Mouse (Mus musculus) gastrocnemius, adult 8-10 months (tissue): ENCODE measurements around the gene Ppfibp2. TPM values are rescaled to one million over a fixed set of nuclear protein-coding genes. Genes with fewer than 3 reads are reported as not detected.

Source experiments
- DNase-seq, 2 experiments: peaks; one replicate each; pipeline ENCODE4 v3.0.0; 2022; ENCODE audit warnings: low spot score in 2 of 2
- total RNA-seq, 4 experiments: library from RNA; stranded (reverse); gene quantifications; 2 replicates each; pipeline ENCODE4 v1.2.4; 2022

The Ppfibp2 gene
- total RNA-seq, 4 experiments from 2014 or later = 10.6 to 13.0 (median 12.0) TPM

DNA sequence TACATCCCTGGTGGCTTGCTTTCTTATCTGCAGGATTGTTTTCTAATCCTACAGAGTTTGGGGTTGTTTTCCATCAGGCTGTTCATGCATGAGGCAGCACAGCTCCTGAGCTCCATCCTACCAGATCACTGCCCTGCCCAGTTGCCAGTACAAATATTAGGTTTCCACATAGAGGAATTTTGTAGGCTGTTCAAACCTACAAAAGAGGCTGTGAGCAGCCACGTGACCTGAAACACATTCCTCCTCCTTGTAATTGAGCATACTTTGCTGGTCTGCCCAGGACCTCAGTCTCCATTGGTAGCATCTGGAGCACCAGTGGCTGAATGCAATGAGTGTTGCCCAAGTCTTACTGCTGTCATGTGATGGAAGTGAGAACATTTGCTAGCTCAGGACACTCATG is 104.9 kb downstream of the Ppfibp2 start:
- DNase-seq = no peak

DNA sequence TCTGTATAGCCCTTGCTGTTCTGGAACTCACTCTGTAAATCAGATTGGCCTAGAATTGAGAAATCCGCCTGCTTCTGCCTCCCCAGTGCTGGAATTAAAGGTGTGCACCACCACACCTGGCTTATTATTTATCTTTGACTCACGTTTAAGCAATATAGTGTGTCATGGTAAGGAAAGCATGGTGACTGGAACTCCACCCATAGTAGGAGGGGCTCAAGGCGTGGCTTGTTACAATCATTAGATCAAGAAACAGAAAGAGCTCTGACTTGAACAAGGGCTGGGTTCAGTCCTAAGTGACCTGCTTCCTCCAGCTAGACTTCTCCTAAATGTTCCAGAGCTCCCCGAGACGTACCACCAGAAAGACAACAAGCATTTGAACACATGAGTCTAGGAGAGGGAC is 105.6 kb downstream of the Ppfibp2 start:
- no peak for DNase-seq

DNA sequence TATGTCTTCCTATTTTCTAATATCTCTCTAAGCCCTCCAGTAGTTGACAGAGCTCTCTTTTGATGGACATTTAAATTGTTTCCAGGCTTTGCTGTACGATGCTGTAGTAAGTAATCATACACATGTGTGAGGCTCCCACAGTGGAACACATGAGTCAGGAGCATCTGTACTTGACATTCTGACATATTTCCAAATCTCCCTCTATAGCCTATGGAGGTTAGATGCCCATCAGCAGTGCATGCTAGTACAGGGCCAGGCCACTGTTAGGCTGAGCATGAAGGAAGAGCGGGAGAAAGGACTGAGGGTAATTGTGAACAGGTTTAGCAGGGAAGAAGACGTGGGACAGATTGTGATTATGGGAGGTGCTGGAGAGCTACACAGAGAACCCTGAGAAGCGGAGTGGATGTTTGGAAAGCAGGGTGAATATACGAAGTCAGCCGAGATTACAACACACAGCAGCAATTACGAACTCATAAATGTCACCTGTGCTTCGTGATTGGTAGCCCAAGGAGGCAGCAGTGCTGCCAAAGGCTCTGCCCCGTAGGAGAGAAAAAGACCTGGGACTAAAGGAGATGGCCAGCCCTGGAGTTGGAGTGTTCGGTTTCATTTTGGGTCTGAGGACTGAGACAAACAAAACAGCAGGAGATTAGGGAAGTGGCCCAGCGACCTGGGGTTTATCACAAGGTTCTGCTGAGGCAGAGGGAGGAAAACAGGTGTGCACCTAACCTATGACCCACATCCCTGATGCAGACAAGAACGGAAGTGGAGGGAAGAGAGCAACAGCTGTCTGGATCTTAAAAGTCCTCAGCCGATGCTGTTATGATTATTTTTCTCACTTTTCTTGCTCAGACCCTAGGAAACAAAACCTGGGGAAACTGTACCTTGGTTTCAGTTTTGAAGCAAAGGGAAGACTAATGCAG is 107.7 kb downstream of the Ppfibp2 start:
- DNase-seq = no peak

DNA sequence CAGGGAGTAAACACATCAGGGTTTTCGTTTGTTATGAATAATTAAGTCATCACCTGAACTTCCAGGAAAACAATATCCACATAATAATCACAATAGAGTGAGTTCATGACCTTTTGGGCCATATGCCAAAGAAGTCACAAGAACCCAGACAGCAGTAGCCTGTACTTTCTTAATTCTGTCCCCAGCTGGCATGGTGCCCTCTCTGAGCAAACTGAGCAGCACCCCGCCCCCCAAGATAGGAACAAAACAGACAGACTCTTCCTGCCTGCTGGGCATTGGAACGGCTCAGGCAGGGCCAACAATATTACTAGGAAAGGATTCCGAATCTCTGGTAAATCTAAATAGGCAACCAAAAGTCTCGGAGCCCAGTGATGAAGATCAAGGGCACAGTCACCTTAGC is 110.9 kb downstream of the Ppfibp2 start:
- DNase-seq = peak in 1 of 2 experiments; percentile 7

DNA sequence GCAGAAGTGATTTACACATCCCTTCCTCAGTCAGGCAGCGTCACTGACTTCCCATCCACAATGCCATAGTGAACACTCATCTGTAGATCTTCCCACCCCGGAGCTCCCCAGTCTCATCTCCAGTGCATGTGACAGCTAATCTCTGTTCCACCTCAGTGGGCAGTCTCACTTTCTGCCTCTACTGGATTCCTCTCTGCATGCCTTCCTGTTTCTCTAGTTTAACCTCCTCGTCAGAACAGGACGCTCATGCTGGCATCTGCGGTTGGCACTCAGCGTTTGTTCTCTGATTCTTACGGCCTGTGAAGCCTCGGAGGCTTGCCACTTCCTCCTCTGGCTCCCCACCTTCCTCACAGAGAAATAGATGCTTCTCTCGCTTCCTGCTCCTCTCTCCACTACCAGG is 112.6 kb downstream of the Ppfibp2 start:
- DNase-seq = no peak

DNA sequence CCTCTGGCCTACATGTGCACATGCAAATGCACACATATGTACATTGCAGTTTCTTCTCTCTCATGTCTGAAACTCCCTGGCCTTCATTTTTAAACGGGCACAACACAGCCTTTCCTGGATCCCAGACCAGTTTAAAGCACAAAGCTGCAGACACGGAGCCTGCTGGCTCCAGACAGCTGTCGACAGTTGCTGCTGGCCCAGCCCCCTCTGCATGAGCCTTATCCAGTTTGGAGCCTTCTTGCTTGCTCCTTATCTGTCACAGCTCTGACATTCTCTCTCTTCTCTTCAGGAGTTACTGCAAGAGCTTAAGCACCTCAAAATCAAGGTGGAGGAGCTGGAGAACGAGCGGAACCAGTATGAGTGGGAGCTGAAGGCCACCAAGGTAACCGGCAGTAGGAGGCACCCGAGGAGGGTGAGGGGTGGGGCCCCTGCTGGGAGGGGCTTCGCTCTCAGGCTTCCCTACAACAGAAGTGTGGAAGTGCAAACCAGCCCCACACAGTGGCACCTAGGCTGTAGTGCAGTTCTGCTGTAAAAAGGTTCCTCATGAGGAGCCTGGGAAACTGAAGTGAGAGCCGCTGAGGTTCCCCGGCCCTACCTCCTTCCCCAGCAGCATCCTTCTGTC is 113.6 kb downstream of the Ppfibp2 start:
- peak in 1 of 2 experiments; percentile 40 for DNase-seq

DNA sequence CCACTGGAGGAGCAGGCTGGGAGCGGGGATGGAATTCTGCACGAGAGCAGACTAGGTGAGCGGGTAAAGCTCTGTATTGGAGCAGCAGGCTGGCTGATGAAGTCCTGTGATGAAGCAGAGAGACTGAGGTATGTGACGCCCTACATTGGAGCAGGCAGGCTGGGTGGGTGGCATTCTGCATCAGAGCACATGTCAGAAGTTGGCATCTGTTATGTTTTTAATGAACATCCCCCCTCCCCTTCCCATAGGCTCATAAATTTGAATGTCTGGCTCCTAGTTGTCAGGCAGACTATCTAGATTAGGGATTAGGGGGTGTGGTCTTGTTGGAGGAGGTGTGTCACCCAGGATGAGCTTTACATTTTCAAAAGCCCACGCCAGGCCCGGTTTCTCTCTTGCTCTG is 117.7 kb downstream of the Ppfibp2 start:
- no peak for DNase-seq

DNA sequence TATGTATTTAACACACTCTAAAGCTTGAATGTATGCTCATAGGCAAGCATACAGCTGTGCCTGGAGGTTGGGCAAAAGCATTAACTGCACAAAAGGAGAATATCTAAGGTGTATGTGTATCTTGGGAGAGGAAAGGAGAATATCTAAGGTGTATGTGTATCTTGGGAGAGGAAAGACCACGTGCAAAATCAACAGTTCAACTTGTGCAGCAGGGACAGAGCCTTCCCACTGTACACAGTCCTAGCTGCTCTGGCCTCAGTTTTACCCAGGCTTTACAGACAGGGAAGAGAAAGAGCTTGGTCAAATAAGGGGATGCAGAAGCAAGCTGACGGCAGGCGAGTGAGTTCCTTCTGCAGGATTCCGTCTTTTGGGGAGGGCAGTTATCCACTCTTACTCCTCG is 119.1 kb downstream of the Ppfibp2 start:
- DNase-seq = no peak

DNA sequence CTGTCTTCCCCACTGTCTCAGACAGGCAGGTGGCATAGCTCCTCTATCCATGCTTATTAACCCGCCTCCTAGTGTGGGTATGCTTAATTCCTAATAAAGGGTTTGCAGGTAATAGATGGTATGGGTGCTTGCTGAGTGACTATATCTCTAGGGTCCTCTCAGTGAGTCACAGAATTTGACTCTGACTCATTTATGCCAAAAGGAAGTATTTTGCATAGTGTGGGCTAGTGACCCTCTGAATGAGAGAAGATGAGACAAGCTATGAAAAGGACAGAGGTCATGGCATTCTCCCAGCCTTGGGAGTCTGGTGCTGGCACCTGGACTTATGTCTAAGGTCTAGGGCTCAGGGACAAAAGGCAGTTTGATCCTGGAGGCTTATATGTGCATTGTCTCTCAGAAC is 125.8 kb downstream of the Ppfibp2 start:
- DNase-seq = no peak

DNA sequence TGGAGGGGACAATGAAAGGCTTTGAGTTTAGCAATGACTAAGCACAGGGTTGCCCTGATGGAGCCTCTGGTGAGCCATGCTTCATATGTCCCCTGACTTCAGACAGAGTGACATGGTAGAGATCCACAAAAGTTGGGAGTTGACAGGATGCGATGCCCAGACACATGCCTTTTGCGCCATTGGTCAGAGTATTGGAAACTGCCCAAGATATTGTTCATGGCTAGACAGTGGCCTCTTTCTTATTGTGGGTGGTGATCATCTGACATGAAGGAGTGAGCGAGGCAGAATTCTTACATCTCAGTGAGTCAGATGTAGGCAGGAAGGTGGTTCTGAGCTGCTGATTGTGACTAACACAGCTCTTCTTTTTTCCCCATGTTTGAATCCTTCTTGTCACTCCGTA is 127.5 kb downstream of the Ppfibp2 start:
- DNase-seq = no peak

DNA sequence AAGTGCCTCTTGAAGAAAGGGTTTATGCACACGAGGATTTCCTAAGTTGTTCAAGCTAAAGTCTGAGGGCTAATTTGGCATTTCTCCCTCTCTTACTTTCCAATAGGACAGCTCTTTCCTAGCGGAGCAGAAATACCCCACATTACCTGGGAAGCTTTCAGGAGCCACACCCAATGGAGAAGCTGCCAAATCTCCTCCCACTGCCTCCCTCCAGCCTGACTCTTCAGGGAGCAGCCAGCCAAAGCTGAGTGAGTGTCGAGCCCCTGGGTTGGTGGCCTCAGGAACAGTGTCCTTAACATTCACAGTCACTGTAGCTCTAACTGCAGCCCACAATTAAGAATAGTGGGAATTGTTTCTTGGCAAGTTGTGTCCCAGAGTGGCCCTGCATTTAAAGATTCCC is 132.5 kb downstream of the Ppfibp2 start:
- no peak for DNase-seq

DNA sequence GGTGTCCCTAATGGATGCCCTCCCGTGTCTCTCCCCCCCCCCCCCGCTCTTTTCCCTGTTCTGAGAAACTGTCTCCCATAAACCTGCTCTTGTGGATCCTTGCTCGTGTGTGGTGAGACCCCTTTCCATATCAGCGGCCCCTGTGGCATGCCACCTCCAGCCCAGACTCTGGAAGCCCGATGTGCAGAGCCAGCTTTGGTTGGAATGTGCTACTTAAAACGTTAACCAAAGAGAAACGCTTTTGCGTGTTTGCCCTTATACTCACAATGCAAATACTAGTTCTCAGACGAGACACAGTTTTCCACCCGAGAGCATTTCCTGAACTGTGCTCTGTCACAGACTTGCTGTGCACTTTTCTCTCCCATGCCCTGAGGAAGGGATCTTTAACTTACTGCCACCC is 135.6 kb downstream of the Ppfibp2 start:
- DNase-seq = no peak

DNA sequence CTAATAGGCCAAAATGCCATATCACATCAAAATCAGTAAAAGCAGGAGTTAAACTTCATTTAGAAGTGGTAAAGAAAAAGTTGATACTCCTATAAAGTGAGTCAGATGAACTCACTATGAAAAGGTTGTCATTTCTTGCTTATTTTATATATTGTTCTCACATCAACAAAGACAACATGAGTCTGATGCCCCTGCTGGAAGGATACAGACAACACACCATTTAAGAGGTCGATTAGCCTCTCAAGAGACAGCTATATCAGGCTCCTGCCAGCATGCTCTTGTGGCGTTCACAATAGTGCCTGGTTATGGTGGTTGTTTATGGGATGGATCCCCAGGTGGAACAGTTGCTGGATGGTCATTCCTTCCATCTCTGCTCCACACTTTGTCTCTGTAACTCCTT is 138.2 kb downstream of the Ppfibp2 start:
- DNase-seq = no peak

DNA sequence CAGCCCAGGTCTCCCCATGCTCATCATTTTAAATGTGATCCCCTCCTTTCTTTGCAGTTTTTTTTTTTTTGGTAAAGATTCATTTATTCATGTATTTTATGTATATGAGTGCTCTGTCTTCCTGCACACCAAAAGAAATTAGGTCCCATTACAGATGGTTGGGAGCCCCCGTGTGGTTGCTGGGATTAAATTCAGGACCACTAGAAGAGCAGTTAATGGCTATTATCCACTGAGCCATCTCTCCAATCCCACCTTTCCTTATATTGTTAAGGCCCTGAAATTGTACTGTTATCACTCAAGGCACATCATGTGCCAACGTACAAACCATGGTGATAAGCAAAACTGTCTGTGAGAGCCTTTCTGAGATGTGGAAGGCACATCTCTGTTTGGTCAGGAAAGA is 143.7 kb downstream of the Ppfibp2 start:
- DNase-seq = no peak

DNA sequence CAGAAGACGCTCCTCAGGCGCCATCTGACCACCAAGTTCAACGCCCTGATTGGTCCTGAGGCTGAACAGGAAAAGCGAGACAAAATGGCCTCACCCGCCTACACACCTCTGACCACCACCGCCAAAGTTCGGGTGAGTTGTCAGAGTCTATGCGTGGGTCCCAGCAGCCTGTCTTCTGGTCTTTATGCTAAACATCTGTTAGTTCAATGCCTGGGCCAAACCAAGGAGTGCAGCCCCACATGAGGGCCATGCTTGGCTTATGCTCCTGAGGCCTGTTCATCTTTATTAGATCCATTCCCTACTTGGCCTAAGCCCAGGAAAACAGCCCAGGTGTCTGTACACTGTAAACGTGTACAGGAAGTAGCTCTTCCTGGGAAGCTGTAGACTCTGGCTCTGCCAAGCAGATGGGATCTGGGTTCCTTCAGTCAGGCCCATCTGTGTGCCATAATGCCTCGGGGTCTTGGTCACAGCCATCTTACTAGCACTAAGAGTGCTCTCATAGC is 148.0 kb downstream of the Ppfibp2 start:
- no peak for DNase-seq

DNA sequence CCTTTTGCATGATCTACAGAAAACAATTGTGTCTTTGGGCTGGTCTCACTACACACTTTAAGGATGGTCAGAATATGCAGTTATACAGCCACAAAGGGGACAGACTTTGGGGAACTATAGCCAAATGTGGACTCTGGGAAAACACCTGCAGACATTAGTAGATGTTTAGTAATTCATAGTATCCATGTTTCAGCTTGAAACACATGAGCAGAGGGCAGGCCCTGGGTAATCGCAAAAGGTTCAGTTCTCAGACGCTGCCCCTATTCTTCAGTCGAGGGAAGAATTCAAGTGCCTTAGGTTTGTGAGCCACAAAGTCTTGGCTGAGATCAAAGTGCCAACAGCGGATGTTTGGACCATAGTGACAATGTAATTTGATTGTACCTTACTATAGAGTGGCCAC is 149.4 kb downstream of the Ppfibp2 start:
- no peak for DNase-seq

DNA sequence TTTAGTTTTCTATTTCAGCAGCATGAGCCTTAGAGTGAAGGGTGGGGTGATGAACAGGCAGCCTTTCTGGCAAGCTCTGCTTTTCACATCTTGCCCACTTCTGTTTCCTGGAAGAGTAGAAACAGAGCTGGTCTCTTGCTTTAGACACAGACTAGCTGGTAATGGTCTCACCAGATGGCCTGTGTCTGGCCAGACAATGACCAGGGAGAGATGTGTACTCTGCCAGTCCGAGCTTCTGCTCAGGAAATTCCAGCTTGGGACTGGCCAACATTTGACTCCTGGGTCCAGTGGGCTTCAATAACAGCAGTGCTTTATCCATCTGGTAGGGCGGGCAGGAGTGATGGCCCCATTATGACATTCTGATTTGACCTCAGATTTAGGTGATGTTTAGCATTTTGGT is 150.1 kb downstream of the Ppfibp2 start:
- no peak for DNase-seq

DNA sequence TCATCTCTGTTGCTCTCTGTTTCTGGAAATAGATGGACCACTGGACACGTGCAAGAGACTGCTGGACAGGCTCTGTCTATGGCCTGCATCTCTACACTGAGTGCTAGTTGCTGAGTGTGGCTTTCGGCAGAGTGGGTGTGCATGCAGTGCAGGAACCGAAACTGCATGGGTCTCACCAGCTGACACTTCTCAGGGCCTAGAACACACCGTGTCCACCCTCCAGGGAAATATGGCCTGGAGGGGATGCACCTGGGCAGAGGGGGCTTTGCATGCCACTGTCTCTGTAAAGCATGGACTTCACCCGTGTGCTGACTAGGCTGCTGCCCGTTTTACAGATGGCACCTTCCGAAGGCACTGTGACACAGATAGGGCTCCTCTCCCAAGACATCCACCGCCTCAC is 151.0 kb downstream of the Ppfibp2 start:
- no peak for DNase-seq

DNA sequence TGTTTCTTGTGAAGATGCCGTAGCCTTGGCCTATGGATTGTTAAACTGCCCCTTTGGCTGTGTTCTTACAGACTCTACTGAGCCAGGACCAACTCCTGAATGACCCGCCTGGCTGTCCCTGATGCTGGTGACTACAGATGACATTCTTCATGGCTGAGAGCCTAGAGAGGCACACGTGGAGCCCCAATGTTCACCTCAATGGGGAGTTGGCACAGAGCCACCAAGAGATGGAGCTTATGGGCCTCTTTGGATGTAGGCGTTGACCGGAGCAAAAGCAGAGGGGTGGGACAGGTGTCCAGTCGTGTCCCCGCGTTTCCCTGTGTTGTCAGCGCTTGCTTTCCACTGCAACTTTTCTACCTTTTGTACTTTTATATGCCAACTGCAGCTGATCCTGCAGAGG is 152.5 kb downstream of the Ppfibp2 start:
- DNase-seq = no peak

DNA sequence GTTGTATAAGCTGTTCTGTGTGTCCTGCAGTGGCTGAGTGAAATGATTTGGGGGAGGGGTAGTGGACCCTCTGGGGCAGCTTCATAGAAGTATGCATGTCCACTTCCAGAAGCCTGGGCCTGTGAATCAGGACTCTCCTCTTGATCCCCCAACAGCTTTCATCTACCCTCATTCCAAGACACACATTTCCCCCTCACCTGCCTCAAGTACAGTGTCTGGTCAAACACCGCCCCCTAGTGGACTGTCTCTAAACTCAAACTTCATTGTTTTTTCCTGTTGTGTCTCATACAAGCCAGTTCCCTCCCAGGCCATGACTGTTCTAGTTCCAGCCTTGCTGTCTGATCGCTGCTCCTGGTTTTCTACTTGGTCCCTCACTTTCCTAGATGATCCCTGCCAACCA is 152.9 kb downstream of the Ppfibp2 start:
- DNase-seq = no peak

DNA sequence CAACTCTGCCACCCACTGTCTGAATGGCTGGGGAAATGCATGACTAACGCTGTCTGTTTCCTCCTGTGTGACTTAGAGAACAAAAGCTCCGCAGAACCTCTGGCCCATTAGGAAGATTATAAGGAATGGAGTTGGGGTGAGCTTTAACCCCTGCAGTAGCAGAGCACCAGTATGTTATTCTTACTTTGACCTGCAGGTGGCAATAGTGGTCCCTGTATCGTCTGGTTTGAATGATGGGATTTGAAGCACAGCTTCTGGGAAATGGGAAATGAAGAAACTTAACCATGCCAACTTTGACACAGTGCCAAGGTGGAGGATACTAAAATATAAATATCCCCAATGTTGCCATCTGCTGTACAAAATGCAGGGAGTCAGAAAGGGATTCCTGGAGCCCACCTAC is 154.3 kb downstream of the Ppfibp2 start:
- DNase-seq = no peak

DNA sequence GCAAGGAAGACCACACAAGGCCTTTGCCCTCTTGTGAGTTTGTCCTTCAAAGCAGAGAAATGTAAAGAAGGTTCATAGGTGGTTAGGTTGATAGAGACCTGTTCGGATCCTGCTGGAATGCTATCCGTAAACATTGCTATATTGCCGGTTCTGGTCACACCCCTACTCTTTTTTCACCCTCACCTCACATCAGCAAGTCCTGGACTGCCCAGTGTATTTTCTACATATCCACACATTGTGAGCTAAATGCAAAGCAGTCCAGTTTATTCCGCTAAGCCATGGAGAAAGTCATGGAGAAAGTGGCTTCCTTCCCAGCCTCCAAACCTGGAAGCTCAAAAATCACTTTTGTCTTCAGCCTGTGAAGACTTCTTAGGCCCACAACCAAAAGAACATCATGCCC is 154.7 kb downstream of the Ppfibp2 start:
- DNase-seq = no peak

DNA sequence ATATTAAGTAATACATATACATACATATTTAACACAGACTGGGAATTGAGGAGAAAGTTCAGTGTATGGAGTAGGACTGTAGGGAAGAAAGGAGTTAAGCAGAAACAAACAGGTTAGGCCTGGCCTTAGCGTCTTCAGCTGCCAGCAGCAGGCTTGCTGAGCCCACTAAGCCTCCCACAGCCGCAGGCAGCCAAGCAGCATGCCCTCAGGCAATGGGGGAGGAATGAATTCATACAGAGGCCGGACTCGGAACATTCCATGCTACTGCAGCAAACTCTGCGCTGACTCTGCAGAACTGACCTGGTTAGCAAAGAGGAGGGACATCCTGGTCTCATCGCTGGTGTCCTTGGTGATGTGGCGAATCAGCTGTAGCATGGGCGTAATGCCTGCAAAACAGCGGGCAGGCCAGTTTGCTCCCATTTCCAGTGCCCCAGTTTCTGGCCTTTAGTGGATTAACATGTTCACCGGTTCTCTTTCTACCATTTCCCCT is 157.1 kb downstream of the Ppfibp2 start:
- no peak for DNase-seq
